Mouse (Mus musculus) left cerebral cortex, adult 8-10 months (tissue): ENCODE measurements around the gene 9930104L06Rik. TPM values are rescaled to one million over a fixed set of nuclear protein-coding genes. Genes with fewer than 3 reads are reported as not detected.

Source experiments
- DNase-seq, 2 experiments: peaks; one replicate each; pipeline ENCODE4 v3.0.0; 2022; ENCODE audit warnings: low spot score in 2 of 2
- total RNA-seq, 4 experiments: library from RNA; stranded (reverse); gene quantifications; 2 replicates each; pipeline ENCODE4 v1.2.4; 2022

Gene 9930104L06Rik
- total RNA-seq, 4 experiments from 2014 or later: 19.6 to 24.4 (median 21.4) TPM

DNA sequence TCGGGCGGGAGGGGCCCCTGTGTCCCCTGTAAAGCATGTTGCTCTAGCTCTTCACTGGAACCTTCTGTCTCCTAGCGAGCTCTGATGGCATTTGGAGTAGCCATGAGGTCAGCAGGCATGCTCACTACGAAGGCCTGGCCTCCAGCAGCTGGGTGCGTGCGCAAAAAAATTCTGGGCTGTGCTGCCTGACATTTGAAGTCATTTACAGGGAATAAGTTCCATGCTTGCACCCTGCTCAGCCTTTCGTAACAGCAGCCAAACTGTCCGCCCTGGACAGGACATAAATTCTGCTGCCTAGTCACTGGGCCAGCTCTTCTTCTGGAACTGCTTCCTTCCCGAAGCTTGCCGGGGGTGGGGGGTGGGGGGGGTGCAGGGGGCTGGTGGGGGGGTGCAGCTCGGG is 22.2 kb downstream of the 9930104L06Rik start:
- DNase-seq: no peak

DNA sequence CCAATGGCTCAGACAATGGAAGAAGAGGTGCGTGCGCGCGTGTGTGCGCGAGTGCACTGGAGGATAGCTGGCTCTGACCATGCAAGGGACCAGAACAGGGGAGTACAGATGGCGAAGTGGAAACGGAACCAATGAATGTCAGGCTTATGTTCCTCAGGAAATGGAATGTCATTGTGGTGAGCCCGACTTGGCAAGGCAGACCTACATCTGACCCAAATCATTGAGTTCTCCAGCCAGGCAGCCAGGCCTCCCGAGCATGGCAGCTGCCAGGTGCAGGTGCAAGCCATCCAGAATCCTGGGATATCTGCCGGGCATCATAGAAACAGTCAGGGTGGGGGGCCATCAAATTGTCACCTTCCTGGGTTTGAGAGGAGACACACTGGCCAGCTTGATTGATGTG is 24.1 kb downstream of the 9930104L06Rik start:
- DNase-seq: no peak

DNA sequence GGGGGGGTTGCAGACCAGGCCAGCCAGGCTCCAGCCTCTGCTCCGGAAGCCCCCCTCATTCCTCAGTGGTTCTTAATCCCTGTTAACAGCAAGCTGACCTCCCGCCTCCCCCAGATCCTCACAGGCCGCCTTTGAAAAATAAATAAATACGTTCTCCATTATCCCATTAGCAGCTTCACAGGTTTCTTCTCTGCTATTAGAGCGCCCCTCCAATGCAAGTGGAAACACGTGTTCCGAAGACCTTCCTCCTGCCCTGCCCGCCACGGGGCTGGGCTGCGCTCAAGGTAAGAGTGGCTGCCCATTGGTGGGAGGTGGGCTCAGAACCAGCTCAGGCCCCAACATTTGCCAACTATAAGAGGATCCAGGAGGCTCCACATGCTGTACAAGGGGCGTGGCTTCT is 25.7 kb downstream of the 9930104L06Rik start:
- DNase-seq: no peak

DNA sequence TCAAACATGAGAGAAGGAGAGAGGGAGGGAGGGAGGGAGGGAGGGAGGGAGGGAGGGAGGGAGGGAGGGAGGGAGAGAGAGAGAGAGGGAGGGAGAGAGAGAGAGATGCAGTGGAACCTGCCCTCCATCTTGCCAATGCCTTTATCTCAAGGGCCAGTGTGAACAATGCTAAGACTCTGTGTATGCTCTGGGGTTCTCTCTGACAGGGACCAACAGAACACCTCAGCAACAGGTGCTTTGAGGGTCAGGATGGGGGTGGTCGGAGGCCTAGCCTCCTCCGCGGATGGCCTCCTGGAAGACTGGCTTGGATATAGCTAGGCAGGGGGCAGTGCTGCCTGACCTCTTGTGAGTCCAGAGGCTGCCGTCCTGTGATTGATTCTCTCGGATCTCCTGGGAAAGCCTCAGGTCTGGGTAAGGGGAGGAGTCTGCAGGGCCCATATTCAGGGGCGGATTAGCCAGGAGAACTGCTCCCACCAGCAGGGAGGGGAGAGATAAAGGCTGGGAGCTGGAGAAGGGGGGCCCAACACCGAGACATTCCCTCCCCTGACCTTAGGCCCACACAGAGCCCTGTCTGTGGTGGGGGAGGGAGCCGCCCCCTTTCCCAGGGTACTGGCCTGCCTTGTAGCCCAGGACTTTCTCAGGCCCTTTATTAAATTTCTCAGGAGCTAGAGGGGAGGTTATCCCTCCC is 28.2 kb downstream of the 9930104L06Rik start:
- no peak for DNase-seq

DNA sequence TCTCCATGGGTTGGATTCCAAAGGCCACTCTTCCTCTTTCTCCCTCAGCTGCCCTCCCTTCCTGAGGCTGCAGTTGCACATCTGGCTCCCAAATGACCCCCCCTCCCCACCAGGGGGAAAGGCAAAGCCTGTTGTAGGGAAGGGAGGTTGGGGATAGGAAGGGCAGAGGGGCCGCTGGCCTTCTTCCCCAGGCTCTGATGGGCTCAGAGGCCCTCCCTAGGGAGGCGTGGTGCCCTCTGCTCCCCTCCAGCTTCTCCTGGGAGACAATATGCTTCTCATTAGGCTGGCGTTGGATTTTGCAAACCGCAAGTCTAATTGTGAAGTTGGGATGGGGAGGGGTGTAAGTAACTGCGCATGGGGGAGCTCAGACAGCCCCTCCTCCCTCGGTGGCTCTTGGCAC is 31.9 kb downstream of the 9930104L06Rik start:
- DNase-seq: no peak

DNA sequence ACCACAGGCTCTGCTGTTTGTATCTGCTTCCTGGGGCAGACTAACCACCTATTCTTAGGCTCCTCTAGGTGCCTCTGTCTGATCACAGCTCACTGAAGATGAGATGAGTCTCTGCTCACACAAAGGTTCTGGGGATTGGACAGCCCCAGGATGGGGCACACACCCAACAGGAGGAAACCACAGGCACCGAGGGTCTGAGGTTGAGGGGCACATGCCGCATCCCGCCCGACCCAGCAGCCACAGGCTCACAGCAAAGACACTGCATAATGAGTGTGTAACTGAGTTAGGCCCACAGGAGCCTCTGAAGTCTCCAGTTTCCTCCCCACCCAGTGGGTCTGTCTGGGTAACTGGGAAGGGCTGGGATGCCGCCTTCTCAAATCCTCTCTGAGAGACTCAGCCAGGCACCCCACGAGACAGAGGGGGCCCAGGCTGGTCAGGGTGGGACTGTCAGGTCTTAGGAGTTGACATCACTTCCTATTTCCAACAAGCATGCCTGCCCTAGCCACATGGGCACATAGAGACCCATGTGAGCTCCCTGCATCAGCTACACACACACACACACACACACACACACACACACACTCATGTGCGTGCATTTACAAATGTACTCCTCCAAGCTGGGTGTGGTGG is 32.5 kb downstream of the 9930104L06Rik start:
- DNase-seq: no peak

DNA sequence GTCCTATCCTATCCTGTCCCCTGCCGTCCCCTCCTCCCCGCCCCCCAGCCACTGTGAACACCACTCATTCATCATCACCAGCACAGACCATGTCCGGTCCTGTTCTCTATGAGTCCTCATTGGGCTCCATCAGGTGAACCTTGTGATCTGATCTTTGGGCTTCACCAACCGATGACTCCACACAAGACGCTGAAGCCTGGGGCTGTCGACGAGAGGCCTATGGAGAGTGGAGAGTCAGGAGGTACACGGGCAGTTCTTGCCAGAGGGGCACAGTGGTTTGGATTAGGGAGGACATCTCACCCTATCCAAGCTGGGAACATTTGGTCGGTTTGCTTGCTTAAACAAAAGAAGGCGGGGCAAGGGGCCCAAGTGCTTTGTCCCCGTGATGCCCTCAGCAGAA is 33.3 kb downstream of the 9930104L06Rik start:
- no peak for DNase-seq

DNA sequence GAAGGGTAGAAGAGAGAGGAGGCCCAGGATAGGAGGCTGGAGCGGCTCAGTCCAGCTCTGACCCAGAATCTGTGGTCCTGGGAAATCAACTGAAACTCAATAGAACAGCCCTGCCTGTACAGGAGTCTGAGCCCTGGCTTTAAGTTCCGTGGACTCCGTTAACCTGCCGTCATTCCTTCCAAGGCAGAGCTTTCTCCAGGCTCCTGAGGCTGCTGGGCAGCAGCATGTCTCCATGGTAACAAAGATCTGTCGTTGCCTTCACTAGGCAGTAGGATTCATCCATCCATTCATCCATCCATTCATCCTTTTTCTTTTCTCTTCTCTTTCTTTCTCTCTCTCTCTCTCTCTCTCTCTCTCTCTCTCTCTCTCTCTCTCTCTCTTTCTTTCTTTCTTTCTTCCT is 33.8 kb downstream of the 9930104L06Rik start:
- DNase-seq: no peak

DNA sequence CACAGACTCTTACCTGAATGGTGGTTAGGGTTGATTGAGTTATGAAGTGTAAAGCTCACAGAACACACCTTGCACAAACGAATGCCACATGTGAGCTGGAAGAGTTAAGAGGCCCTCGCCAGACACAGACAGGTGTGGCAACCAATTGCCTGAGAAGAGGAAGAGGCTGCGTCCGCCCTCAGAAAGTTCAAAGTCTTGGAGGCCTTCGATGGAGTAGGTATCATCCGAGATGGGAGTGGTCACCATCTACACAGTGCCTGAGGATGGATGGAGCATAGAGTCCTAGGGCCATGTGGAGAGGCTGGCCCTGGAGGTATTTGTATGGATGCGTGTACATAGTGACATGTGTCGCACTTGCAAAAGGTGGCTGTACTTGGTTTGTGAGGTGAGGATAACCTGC is 34.2 kb downstream of the 9930104L06Rik start:
- DNase-seq: no peak

DNA sequence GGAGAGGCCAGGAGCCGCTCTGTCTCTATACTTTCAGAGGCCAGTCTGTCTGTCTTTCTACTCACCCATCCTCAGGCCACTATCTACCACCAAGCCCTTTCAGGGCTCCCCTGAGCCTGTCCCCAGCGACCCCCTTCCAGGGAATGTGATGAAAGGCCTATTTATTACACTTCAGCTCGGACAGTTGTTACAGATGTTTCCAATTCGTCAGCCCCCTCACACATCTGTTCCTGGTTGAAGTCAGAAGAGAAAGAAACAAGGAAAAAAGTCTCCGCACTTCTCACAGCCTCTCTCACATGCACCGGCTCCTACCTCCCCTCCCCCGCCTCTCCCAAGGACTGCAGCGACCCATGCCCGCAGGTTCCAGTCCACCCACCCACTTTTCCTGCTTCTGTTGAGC is 35.5 kb downstream of the 9930104L06Rik start:
- DNase-seq: no peak

DNA sequence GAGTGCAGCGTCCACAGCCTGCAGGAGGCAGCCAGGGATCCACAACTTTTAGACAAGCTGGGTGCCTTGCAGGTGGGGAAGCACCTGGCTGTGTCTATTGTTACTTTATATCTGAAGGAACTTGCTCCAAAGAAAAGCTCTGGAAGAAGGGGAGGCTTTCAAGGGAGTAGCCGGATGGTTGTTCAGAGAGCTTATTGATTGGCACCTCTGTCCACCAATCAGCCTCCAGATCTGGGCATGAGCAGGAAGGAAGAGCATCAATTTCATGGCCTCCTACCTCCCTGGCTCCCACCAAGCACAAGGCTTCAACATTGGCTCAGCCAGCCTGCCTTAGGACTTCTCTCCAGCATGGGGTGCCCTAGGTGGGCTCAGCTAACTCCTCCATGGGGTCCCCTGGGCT is 36.4 kb downstream of the 9930104L06Rik start:
- no peak for DNase-seq

DNA sequence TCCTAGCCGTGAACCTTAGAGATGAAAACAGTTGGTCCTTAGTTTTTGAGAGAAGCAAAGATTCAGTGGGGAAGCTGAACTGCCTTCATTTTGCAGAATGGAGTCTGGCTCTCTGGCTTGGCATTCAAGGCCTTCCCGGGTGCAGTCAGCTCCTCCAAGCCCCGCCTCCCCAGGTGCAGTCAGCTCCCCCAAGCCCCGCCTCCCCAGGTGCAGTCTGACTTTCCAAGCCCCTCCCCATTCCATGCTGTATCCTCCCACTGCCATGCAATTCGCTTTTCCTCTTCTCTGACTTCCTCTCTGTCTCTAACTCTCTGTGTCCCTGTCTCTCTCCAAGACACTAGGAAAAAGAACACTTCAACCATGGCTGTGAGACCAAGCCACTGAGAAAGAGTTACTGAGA is 41.4 kb downstream of the 9930104L06Rik start:
- DNase-seq: no peak

DNA sequence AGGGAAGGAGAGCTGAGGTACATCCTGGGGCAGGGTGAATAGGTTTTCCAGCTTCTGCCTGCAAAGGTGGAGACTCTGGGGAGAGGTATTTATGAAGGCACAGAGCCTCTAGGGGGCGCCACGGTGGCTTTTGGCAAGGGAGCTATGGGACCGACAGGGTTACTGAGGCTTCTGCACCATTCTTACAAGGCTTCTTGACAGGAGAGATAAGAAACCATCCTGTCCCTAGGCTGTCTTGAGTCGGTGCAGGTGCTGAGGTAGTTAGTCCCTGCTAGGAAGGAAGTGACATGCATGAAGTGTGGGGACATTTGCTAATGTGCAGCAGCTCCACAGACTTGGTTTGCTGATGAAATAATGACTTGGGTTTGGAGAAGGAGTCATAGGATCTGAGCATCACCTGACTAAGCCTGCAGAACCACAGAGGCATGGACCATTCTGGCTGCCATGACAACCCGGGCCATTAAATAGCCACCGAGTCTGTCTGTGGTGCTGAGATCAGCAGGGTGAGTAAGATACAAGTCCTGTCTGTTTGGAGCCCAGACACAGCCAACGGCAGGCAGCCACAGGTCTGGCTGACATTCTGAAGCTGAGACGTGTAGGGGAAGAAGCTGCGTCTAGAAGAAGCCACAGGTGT is 47.2 kb downstream of the 9930104L06Rik start:
- no peak for DNase-seq

DNA sequence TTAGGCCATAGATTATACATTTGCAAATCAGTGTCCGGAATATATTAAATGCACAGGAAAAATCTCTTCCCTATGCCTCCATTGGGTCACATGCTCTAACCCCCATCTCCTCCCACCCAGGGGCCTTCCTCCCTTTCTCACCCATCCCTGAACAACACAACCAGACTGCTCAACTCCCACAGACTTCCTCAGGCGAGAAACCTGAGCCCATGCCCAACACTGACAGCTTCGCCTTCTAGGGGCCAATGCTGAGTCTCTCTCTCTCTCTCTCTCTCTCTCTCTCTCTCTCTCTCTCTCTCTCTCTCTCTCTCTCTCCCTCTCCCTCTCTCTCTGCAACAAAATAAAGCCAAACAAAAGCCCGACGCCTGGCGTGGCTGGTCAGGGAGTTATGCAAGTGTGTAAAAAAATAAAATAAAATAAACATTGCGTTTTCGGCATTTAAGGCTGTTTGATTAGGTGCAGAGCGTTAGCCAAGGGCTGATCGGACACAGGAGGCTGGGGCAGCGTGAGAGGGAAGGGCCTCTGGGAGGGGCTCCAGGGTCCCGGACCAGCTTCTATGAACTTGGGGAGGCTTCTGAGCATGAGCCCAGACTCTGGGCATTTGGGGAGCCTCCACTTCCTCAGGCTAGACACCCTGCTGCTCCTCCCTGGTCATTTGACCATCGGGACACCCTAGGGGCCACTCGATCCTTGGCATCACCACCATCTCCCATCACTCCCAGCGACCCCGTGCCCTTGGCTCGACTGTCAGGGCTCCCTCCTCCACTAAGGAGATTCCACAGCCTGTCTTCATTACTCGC is 48.2 kb downstream of the 9930104L06Rik start:
- no peak for DNase-seq

DNA sequence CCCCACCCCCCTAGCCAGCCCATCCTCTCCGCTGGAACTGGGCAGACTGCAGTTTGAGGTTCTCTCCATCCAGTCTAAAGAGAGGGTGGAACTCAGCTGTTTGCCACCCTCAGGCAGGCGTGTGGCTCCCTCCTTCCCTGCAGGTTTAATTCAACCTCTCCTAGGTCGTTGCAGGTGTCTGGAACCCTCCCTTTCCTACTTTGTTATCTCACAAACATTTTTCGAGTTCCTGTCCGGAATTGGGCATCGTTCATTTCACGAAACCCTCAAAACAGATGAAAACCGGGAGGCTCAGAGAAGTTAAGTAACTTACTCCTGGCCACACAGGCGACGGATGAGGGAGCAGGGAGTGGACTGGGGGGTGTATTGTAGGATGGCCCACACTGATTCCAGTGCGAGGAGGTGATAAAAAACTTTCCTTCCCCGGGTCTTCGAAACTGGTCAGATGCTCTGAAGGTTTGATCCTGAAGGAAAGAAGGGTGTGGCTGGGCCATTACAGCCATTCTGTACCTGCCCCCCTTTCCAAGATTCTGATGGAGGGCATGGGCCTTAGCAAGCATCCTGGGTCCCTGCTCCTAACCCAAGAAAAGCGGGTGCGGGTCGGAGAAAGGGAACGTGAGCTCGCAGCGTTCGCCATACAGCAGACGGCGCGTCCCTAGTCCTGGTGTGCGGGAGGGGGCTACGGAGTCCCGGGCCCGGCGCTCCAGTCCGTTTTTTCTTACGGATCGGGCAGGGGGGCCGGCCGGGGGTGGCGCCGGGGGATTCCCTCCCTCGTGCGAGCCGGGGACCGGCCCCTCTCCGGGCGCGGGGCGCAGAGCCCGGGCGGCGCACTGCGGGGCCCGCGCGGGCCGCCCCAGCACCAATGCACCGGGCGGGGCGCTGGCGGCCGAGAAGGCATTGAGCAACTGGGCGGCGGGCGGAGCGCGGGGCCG is 49.1 kb downstream of the 9930104L06Rik start, which contains the start of gene Rspo1:
TSS of gene Rspo1 (plus strand) at position 760 of the 932 bp plus-strand sequence.
- no peak for DNase-seq

DNA sequence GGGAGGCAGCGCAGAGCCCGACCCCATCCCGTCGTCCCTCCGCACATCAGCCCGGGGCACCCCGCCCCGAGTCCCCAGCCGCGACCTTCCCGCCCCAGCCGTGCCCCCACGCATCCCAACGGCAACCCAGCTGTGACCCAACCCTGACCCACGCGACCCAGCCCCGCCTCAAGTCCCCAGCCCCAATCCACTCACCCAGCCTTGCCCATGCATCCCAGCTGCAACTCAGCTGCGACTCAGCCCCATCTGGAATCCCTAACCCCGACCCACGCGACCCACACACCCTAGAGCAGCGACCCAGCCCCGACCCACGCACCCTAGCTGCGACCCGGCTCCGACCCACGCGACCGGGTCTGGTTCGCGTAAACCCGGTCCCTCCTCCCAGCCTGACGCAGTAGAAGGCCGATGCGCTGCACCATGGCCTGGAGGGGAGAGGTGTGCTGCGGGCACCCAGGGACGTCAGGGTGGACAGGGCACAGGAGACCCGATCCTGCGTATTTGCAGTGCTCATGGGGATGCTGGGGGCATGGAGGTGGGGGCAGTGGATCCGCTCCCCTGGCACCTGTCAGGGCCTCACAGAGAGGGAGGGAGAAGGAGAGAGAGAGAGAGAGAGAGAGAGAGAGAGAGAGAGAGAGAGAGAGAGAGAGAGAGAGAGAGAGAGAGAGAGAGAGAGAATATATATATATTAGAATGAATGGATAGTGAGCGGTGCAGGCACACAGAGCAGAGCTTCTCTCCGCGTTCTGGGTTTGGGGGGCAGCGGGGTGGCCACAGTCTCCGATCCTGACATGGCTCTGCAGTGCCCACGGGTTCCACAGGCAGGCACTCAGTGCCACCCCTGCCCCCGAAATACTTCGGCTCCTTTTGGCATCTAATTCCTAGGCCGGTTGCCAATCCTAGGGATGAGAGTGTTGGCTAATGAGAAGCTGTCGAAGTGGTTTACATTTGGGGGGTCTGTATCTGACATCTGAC is 50.2 kb downstream of the 9930104L06Rik start:
- no peak for DNase-seq

DNA sequence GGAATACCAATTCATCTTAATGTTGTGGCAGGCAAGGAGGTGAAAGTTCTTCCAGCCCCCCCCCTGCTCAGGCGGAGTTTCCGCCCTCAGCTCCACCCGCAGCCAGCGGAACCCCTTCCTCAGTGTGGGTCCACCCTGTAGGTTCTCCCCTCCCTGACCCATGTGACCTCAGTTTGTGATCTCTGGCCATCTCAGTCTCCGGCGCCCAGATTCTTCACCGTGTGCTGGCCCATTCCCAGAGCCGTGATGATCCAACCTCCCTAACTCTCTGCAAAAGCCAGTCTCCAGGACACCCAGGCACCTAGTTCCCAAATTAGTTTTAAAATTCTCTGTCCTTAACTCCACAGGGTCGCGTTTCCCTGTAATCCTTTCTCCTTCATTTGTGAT is 50.9 kb downstream of the 9930104L06Rik start:
- DNase-seq: no peak

DNA sequence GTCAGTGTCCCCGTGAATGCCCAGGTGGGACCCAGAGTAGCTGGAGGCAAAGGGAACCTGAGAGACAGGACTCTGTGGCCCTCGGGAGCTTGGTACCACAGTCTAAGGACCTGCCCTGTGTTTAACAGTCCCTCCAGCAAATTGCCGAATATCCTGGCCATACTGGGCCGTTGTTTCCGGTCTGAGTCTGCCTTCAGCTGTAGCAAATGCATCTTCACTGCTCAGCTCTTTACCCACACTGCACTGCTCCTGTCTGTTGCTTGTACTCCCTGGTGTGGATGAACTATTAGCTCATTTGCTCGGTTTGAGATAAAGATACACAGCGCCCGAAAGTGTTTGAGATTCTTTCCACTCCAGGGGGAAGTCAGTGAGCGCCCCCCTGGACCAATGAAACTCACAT is 51.5 kb downstream of the 9930104L06Rik start:
- no peak for DNase-seq

DNA sequence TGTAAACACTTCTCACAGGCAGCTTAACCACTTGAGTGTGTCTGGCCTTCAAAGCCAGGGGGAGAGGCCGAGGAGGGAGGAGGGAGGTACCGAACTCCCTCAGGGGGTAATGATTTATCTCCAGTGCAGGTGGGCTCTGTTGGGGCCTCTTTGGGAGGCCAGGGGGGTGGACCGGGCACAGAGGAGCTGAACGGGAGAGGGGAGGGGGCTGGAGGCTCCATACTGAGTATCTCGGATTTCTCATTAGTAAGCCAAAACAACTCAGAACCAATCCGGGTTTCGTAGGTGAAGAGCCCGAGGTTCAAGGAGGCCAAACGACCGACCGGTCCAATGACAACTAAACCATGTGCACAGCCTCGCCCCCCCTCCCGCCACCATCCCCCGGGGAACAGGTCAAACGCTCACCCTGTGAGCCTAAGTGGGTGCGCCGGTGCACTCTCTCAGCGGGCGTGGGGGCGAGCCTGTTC is 53.0 kb downstream of the 9930104L06Rik start:
- DNase-seq: no peak

DNA sequence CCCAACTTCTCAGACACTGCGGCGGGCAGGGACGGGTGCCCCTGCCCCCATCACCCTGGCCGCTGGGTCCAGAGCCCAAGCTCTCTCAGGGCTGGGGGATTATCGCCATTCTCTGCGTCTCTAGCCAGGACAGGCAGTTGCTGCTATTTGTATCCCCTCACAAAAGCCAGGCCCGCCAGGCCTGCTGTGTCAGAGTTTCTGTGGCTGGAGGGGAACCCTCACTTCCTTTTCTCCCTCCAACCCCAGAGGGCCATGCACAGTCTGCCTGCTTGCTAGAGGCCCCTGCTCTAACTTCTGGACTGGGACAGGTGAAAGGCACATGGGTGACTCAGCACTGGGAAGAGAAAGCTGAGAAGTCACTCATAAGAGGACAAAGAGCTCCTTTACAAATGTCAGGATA is 53.5 kb downstream of the 9930104L06Rik start:
- no peak for DNase-seq
